Mouse (Mus musculus) hindbrain, embryonic 15.5 days (tissue): ENCODE data around the gene Slc25a26. TPM values are rescaled to one million over a fixed set of nuclear protein-coding genes. Genes with fewer than 3 reads are reported as not detected.

ENCODE experiments used
- ATAC-seq: fragments of 200-750 bp; cut with Nextera tagmentation; 2 replicates; pipeline ENCODE4 v1.8.0; 2017; ENCODE audit warnings: low read depth, moderate number of reproducible peaks, moderate TSS enrichment; ENCODE audit not compliant: low FRiP score
- H3K27ac ChIP-seq: fragments of 300-500 bp; sonication (generic); replicated peaks from 2 replicates; pipeline ENCODE4 v1.5.1; 2015; ENCODE audit warnings: mild to moderate bottlenecking, inconsistent platforms
- H3K27me3 ChIP-seq: fragments of 300-500 bp; sonication (generic); 2 replicates; pipeline ENCODE4 v1.6.1; 2015; ENCODE audit warnings: control low read depth, inconsistent platforms
- H3K36me3 ChIP-seq: fragments of 300-500 bp; sonication (generic); 2 replicates; pipeline ENCODE4 v1.6.1; 2015; ENCODE audit warnings: control low read depth, inconsistent platforms
- H3K4me1 ChIP-seq: fragments of 300-500 bp; sonication (generic); replicated peaks from 2 replicates; pipeline ENCODE4 v1.6.1; 2015; ENCODE audit warnings: control low read depth, inconsistent platforms
- H3K4me2 ChIP-seq: fragments of 300-500 bp; sonication (generic); 2 replicates; pipeline ENCODE4 v1.6.1; 2015; ENCODE audit warnings: moderate library complexity, mild to moderate bottlenecking, inconsistent platforms
- H3K4me3 ChIP-seq: fragments of 300-500 bp; sonication (generic); 2 replicates; pipeline ENCODE4 v1.5.1; 2015; ENCODE audit warnings: mild to moderate bottlenecking, inconsistent platforms
- H3K9ac ChIP-seq: fragments of 300-500 bp; sonication (generic); 2 replicates; pipeline ENCODE4 v1.6.1; 2015; ENCODE audit warnings: inconsistent platforms
- H3K9me3 ChIP-seq: fragments of 300-500 bp; sonication (generic); 2 replicates; pipeline ENCODE4 v1.6.1; 2016; ENCODE audit warnings: control low read depth, inconsistent platforms
- WGBS: fragments of 180-500 bp; shearing (Covaris S2); methylation state at CpG from one replicate; pipeline ENCODE4 v1.1.7; 2015; 5-methylcytosine and 5-hydroxymethylcytosine counted together
- microRNA-seq: library from miRNA; unstranded; fragments of <30 nt; microRNA quantifications from one replicate; pipeline ENCODE4, GENCODE M21; 2016
- polyA plus RNA-seq: library from polyadenylated mRNA; unstranded; fragments of >200 nt; fragmentation: Nextera tagmentation; extraction: Ambion mirVana; gene quantifications from 2 replicates; pipeline ENCODE4 v1.2.1, GENCODE M21; 2015

The Slc25a26 gene
- polyA plus RNA-seq, 1 experiment from 2014 or later = 10.1 TPM

- no peak overlapping the region for H3K4me2 ChIP-seq
- H3K4me1 ChIP-seq = peaks cover 45% of the 10 kb centered on the region
- H3K9ac ChIP-seq = no peak overlapping the region
- peak overlapping the region; percentile 61 for H3K27ac ChIP-seq
- H3K4me3 ChIP-seq = no peak overlapping the region
- 88% methylated on average over 6 of the region's 6 CpGs for WGBS
- ATAC-seq = no peak
- no peaks in the 10 kb centered on the region for H3K27me3 ChIP-seq
- no peaks in the 10 kb centered on the region for H3K36me3 ChIP-seq
- no peaks in the 10 kb centered on the region for H3K9me3 ChIP-seq
Observed at GRCm38 (mm10) chr6:94646902-94647301, 146.8 kb downstream of the Slc25a26 start.

GRCm38 (mm10) chr6:94647574-94648430 lies 147.7 kb downstream of the Slc25a26 start:
- peak overlapping the region; percentile 22; the same call in 1 of the 2 replicates for H3K4me2 ChIP-seq
- WGBS = 21% methylated on average over 10 of the region's 10 CpGs
- H3K4me1 ChIP-seq = peaks cover 50% of the 10 kb centered on the region
- no peaks in the 10 kb centered on the region for H3K27me3 ChIP-seq
- no peaks in the 10 kb centered on the region for H3K9me3 ChIP-seq
- no peak overlapping the region for H3K9ac ChIP-seq
- H3K4me3 ChIP-seq = no peak overlapping the region
- peak overlapping the region; percentile 61 for H3K27ac ChIP-seq
- peak; percentile 90 for ATAC-seq
- H3K36me3 ChIP-seq = no peaks in the 10 kb centered on the region

GRCm38 (mm10) chr6:94648496-94648895 lies 148.4 kb downstream of the Slc25a26 start:
- no peaks in the 10 kb centered on the region for H3K36me3 ChIP-seq
- H3K4me3 ChIP-seq = no peak overlapping the region
- H3K4me1 ChIP-seq = peaks cover 50% of the 10 kb centered on the region
- H3K9me3 ChIP-seq = no peaks in the 10 kb centered on the region
- no peak overlapping the region for H3K4me2 ChIP-seq
- H3K9ac ChIP-seq = no peak overlapping the region
- H3K27me3 ChIP-seq = no peaks in the 10 kb centered on the region
- H3K27ac ChIP-seq = peak overlapping the region; percentile 61
- ATAC-seq = no peak
- WGBS = 37% methylated on average over 4 of the region's 4 CpGs

- no peak overlapping the region for H3K4me3 ChIP-seq
- no peaks in the 10 kb centered on the region for H3K36me3 ChIP-seq
- H3K27me3 ChIP-seq = no peaks in the 10 kb centered on the region
- no peak overlapping the region for H3K9ac ChIP-seq
- peaks cover 50% of the 10 kb centered on the region for H3K4me1 ChIP-seq
- WGBS = 61% methylated on average over 1 of the region's 1 CpGs
- H3K27ac ChIP-seq = 0 out of 2 replicates have a peak overlapping the region, but pooled peaks have one; percentile 4
- H3K9me3 ChIP-seq = no peaks in the 10 kb centered on the region
- no peak overlapping the region for H3K4me2 ChIP-seq
- no peak for ATAC-seq
Observed at GRCm38 (mm10) chr6:94649637-94650036, 149.5 kb downstream of the Slc25a26 start.

- Histone ChIP-seq H3K4me3 (no peak overlapping the region), H3K9ac (no peak overlapping the region), H3K27me3 (no peaks in the 10 kb centered on the region), H3K4me1 (peaks cover 55% of the 10 kb centered on the region), H3K4me2 (no peak overlapping the region), H3K27ac (no peak overlapping the region), H3K36me3 (no peaks in the 10 kb centered on the region), H3K9me3 (no peaks in the 10 kb centered on the region)
- WGBS = 69% methylated on average over 17 of the region's 17 CpGs
- no peak for ATAC-seq
Observed at GRCm38 (mm10) chr6:94651541-94651940, 151.4 kb downstream of the Slc25a26 start.

- Histone ChIP-seq H3K4me1 (peaks cover 53% of the 10 kb centered on the region), H3K4me2 (no peak overlapping the region), H3K36me3 (no peaks in the 10 kb centered on the region), H3K4me3 (no peak overlapping the region), H3K9me3 (no peaks in the 10 kb centered on the region), H3K9ac (no peak overlapping the region), H3K27me3 (no peaks in the 10 kb centered on the region), H3K27ac (no peak overlapping the region)
- WGBS = 62% methylated on average over 6 of the region's 6 CpGs
- no peak for ATAC-seq
Observed at GRCm38 (mm10) chr6:94652659-94653213, 152.6 kb downstream of the Slc25a26 start.

- H3K4me1 ChIP-seq = peaks cover 44% of the 10 kb centered on the region
- H3K9ac ChIP-seq = no peak overlapping the region
- 76% methylated on average over 10 of the region's 10 CpGs for WGBS
- H3K36me3 ChIP-seq = no peaks in the 10 kb centered on the region
- no peaks in the 10 kb centered on the region for H3K27me3 ChIP-seq
- H3K4me3 ChIP-seq = no peak overlapping the region
- H3K27ac ChIP-seq = no peak overlapping the region
- no peak overlapping the region for H3K4me2 ChIP-seq
- ATAC-seq = no peak
- no peaks in the 10 kb centered on the region for H3K9me3 ChIP-seq
Observed at GRCm38 (mm10) chr6:94653388-94654316, 153.5 kb downstream of the Slc25a26 start.

Small RNA genes lying within 50 kb of the gene (microRNA-seq; reads per million reads assigned to microRNA genes)
- not detected for gene Mir7041

Other genes starting within 250 kb of the Slc25a26 start
- gene Magi1, start 216.4 kb upstream of the Slc25a26 start, polyA plus RNA-seq = 30.4 and 31.8 TPM in 2 replicates
- gene Lrig1, start 199.8 kb downstream of the Slc25a26 start, polyA plus RNA-seq = 20.6 and 23.8 TPM in 2 replicates